Mouse (Mus musculus): Measurements from ENCODE around the gene Smarca4. TPM values are rescaled to one million over a fixed set of nuclear protein-coding genes. Genes with fewer than 3 reads are reported as not detected.
"Not testable (repeated sequence)": the region's sequence is repeated elsewhere in the genome, so short reads cannot be mapped to it uniquely, and the experiment has no call there.

The Smarca4 gene
- total RNA-seq (2022), result 10 to 100 TPM; 78.6 to 92.0 (median 80.9) TPM

DNA sequence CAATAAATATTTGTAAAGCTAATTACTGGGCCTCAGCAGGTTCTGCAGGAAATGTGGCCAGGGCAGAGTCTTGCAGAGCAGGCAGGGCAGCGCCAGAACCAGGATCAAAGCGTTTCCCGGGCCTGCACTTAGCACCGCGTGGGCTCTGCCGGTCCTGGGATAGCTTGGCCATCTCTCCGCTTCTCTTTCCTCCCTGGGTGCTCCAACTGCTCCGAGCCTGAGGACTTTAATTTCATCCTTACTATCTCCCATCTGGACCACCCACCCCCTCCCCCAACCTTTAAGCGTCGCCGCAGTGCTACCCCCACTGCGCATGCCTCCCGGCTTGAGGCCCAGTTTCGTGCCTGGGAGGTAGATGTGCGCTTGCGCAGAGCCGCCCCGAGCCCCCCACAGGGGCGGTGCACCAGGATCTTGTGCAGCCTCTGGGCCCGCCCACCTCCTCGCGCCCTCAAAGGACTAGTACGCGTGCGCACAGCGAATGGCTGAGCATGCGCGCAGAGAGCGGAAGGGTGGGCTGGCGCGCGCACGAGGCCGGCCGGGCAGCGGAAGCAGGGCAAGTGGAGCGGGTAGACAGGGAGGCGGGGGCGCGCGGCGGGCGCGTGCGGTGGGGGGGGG lies at the start of gene Smarca4:
Smarca4 (plus strand) TSS at position 553 of the 615 bp plus-strand sequence.
- DNase-seq, result peak; percentile 99

DNA sequence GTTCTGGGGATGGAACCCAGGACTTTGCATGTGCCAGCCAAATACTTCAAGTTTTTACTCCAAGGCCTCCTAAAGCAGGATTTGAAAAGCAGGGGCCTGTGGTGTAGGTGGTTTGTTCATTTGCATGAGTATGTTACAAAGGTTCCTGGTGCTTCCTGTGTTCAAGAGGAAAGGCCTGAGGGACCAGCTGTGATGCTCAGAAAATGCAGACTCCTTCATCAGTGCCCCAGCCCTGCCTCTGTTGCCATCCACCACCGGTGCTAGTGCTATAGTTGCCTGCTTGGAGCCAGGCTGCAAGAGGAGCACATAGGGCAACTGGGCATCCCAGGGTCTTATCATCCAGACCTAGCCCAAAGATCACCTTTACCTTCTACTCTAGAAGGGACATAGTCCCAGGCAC lies 49.4 kb upstream of the Smarca4 start:
- DNase-seq, result no peak

DNA sequence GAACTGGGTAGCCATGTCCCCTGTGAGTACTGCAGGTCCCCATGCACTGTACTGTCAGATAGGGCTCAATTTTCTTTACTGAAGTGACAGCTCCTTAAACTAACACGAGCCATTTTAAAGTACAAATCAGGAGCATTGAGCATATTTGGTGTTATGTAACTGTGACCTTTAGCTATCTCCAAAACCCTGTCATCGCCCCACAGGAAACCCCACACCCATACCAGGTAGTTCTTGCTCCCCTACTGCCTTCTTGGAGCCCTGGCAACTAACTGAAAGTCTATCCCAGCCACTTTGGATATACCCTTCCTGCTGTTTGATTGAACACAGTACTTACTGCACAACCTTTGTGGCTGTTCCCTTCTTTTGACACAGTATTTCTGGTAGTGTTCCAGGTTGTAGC lies 48.9 kb upstream of the Smarca4 start:
- DNase-seq, result no peak

DNA sequence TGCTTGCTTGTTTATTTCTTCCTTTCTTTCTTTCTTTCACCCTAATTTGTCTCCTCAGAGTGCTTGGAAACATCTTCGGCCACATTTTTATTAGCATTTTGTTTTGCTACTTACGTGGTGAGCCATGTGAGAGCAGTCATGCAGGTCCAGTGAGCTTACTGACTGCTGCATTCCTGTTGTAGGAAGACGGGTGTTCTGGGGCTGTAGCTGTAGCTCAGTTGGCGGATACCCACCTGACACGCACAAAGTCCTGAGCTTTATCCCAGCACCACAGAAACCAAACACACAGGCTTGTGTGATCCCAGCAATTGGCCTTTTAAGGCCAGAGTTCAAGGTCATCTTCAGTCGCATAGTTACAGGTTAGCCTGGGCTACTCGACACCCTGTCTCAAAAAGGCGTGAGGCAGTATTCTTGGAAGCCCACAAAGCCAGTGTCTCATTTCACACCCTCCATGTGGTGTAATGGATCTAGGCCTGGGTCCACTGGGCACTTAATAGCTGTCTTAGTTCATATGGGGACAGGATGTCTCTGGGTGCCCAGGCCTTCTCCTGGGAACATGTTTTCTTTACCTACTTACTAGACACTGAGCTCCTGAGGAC lies 47.2 kb upstream of the Smarca4 start:
- DNase-seq, result no peak

DNA sequence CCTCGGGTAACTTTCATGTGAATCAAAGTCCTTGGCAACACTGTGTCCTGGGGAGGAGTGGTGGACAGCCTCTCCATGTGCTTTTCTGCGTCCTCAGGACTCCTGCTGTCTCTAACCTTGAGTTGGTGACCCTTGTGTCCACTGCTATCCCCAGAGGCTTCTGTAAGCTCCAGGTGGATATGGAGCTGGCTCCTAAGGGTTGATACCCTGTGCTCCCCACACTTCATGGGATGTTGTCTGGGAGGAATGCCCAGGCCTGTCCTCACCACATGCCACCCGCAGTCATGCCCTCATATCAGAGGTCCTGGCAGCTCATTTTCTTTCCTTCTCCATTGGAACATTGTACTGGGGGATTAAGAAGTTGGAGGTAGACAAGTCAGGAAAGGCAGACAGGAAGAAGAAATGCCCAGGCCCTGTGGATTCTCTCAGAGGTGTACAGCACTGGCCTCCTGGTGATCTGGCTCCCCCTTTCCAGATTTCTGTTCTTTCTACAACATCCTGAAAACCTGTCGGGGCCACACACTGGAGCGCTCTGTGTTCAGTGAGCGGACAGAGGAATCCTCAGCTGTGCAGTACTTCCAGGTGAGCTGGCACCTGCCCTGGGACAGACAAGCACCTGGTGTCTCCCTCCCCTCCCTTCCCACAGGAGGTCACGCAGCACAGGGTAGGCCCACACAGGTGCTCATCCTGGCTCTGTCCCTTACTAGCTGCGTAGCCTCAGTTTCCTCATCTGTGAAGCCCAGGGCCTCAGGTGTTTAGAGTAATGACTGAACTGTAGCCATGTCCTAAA lies 41.8 kb upstream of the Smarca4 start:
- no peak for DNase-seq

DNA sequence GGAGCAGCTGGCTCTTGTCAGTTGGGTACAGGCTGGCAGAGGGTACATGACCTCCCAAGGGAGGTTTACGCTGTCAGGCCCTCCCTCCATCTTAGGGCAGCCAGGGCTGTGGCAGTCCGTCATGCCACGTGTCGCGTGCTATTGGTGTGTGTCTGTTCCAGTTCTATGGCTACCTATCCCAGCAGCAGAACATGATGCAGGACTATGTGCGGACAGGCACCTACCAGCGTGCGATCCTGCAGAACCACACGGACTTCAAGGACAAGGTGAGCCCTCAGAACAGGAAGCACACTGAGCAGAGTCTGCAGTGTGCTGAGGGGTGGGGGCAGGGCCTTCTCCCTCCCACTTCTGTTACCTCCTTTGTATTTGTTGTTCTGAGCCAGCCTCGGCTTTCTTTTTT lies 40.7 kb upstream of the Smarca4 start:
- no peak for DNase-seq

DNA sequence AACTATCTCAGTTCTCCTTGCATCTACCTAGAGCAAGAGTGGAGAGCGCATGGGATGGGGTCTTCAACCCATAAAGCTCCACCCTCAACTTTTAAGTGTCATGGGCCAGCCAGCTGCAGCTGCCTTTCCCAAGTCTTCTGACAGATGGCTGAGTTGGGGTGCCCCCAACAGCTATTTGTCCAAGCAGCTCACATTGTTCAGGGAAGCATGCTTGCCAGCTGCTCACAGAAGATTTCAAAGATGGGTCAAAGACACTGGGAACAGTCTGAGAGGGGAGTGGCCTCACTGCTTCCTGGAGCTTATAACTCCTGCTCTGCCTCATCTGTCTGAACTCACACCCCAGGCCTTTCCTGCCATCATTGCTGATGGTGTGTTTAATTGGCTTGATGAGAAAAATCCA lies 39.7 kb upstream of the Smarca4 start:
- DNase-seq, result no peak

DNA sequence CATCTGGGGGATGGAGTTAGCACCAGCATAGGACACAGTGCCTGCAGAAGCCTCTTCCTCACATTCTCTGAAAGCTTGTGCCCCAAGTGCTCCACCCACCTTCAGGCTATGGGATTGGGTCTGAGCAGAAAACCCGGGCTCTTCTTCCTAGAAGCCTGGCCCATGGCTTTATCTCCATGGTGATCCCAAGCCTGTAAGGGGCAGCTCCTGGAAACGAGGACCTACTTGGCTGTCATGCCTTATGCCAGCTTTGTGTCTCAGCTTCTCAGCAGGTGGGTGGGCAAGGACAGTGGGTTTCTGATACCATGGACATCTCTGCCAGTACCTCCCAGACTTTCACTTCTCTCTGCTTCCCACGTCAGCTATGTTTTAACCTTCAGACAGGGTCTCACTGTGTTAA lies 37.7 kb upstream of the Smarca4 start:
- DNase-seq, result no peak

DNA sequence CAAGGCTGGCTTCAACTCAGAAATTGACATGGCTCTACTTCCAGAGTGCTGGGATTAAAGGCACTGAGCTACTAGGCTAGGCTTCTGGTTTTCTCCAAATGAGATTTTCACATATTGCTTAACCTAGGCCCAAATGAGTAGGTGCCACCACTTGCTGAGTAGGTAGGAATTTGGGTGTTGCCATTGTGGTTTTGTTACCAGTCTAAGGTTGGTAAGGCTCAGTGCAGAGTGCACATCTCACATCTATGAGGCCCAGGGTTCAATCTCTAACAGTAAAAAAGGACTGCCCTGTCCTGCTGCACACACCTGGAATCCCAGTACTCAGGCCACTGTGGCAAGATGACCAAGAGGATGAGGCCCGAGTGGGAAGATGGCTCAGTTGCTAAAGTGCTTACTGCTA lies 30.6 kb upstream of the Smarca4 start:
- DNase-seq, result no peak

DNA sequence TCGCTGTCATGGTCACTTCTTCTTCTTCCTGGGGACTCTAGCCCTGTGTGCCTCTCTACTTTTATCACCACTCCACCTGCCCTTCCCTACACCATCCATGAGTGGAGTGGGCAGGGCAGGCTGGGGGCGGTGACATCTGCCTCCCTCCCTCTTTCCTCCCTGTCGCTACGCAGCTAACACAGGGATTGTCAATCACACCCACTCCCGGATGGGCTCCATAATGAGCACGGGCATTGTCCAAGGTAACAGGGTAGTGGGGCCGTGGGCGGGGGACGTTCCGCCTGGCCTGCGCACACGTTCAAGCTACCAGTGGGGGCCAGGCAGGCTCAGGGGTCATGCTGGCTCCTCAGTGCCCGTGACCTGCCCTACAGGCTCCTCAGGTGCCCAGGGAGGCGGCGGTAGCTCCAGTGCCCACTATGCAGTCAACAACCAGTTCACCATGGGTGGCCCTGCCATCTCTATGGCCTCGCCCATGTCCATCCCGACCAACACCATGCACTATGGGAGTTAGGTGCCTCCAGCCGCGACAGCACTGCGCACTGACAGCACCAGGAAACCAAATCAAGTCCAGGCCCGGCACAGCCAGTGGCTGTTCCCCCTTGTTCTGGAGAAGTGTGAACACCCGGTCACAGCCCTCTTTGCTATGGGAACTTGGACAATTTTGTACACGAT lies 28.2 kb upstream of the Smarca4 start:
- DNase-seq, result no peak

DNA sequence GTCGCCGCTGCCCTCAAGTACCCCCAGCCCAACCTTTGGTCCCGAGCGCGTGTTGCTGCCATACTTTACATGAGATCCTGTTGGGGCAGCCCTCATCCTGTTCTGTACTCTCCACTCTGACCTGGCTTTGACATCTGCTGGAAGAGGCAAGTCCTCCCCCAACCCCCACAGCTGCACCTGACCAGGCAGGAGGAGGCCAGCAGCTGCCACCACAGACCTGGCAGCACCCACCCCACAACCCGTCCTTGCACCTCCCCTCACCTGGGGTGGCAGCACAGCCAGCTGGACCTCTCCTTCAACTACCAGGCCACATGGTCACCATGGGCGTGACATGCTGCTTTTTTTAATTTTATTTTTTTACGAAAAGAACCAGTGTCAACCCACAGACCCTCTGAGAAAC lies 27.6 kb upstream of the Smarca4 start:
- no peak for DNase-seq

DNA sequence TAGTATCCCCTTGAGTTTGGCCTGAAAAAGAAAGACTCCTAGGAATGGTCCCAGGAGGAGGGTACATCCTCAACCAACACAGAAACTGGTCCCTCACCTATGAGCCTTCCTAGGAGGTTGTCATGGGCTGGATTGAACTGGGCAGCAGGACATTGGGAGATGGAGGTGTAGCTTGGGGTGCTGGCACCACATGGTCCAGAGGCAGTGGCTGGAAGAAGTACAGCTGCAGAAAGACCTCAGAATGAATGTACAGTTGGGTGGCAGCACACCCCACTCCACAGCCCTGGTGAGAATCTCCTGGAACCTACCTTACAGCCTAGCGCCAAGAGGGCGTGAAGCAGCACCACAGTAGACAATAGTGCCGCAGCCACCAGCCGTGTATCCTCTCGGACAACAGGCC lies 26.4 kb upstream of the Smarca4 start:
- DNase-seq, result no peak

DNA sequence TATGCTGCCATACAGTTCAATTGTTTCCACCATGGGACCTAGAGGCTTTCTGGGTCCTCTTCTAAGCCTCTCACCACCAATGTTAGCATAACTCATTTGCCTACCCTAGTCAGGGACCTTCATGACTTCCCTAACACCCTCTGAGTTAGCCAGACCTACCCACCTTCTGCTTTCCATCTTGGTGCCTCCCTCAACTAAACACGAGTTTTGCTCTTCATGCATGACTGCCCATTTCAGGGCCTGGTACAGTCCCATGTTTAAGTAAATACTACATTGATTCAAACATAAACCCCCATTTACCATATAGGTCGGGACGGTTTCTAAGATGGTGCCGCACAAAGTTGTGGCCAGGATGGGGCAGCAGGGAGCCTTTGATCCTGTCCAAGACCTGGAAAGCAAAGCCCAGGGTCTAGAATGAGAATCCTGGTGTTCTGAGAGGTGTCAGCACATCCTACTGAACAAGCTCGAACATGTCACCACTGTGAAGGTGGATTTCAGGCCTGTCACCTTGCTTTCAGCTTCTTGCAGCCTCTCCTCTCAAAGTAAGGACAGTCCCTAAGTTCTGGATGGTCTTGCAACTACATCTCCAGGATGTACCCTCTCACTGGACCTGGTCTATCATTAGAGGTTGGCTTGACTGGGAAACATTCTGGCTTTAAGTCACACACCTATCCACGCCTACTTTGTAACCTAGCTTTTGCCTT lies 24.7 kb upstream of the Smarca4 start:
- DNase-seq, result no peak

DNA sequence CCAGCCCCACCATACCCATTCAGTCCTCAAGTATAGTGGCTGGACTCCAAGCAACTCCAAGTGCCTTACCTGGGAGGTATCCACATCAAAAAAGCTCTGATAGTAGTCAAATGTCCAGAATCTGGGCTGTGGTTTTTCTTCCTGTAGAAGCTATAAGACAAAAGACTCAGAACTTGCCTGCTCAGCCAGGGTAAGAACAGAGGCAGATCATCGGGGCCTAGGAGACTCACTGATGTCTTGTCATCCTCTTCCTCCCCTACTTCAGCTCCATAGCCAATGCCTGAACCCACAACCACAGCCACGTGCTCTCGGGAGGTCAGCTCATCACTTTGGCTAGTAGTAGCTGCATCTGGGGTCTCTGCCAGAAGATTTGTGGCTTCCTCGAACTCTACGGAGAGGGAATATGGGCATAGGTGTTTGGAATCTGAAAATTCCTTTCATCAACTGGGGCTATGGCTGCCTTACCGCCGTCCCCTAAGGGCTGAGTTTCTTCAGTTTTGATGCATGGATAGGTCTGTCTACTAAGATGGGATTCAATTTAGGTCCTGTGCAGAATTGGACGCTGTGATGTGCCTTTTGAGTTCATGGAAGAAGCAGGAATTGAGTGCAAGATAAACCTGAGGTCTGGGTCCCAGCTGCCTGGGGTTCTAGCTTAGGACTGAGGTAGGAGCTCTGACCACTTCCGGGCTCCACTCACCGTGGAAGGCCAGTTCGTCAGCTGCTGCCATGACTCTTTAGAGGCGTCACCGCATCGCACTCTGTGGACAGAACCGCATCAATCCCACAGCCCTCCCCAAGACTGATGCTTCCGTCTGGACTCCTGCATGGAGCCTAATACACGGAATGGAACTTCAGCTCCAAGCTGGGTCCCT lies 23.9 kb upstream of the Smarca4 start:
- no peak for DNase-seq

DNA sequence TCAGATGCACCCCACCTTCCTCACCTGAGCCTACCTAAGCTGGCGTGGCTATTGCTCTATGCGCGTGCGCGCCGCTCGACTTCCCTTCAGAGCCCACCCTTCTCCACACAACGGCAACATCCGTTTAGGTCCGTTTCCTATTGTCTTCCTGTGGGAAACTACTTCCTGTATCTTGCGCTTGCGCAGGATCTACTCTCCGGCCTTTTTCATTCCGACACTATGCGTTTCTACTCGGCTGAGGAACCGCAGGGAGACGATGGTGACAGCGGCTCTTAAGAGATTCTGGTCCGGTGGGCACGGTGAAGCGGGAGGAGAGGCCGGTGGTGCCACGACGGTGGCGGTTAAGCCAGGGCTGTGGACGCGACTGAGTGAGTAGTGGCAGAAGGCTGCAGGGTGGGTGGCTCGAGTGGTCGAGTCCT lies 23.3 kb upstream of the Smarca4 start, which contains the start of the genes Timm29 and Yipf2:
Timm29 (plus strand) TSS at position 20 of the 419 bp plus-strand sequence.
Yipf2 (minus strand) TSS at position 126 of the 419 bp plus-strand sequence.
- peak; percentile 88 for DNase-seq

DNA sequence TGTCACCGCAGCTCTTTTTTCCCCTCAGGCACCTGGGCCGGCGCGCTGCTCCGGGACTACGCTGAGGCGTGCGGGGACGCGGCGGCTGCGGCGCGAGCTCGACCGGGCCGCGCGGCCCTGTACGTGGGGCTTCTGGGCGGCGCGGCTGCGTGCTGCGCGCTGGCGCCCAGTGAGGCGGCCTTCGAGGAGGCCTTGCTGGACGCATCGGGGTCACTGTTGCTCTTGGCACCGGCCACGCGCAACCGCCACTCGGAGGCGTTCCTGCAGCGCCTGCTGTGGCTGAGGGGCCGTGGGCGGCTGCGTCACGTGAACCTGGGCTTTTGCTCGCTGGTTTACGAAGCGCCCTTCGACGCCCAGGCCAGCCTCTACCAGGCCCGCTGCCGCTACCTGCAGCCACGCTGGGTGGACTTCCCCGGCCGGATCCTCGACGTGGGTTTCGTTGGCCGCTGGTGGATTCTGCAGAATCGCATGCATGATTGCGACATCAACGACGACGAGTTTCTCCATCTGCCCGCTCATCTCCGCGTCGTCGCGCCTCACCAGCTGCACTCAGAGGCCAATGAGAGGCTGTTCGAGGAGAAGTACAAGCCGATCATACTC lies 22.7 kb upstream of the Smarca4 start:
- DNase-seq, result peak; percentile 65

DNA sequence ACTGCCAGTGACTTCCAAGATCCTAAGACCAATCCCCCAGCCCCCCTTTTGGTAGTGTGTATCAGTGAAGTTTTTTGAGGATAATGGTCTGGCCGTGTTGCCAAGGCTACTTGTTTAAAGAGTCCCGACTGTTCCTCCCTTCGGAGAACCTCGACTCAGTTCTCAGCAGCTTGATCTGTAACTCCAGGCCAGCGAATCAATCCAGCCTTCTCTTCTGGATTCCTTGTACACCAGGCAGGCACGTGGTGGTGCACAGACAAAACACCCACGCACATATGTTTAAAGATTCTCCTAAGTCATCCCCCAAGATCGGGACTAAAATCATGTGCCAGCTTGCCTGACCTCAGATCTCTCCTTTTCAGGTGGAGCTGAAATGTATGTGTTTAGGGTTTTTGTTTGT lies 21.6 kb upstream of the Smarca4 start:
- DNase-seq, result not testable (repeated sequence)

DNA sequence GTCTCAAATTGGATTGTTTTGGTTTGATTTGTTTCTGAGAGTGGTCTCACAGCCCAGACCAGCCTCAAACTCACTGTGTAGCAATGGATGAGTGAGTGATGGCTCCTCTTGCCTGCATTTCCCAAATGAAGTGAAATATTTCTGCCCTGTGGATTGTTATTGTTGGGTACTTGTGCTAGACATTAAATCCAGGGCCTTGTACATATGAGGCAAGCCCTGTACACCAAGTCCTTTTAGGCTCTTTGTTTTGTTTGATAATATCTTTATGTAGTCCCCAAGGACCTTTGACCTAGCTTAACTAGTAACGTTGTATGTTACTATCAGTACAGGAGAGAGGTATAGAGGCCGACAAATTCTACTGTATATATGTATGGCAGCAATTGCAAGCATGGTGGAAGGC lies 21.1 kb upstream of the Smarca4 start:
- DNase-seq, result no peak

DNA sequence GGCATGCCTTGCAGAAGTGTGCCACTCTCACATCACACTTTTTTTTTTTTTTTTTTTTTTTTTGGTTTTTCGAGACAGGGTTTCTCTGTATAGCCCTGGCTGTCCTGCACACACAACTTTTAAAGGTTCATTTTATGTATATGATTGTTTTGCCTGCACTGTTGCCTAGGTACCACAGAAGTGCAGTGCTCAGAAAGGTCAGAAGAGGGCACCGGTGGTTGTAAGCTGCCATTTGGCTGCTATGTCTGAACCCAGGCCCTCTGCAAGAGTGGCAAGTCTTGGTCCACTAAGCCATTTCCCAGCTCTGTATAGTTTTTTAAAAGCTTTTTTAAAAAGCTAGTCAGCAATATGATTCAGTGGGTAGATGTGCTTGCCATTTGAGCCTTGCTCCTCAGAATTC lies 17.8 kb upstream of the Smarca4 start:
- DNase-seq, result no peak

DNA sequence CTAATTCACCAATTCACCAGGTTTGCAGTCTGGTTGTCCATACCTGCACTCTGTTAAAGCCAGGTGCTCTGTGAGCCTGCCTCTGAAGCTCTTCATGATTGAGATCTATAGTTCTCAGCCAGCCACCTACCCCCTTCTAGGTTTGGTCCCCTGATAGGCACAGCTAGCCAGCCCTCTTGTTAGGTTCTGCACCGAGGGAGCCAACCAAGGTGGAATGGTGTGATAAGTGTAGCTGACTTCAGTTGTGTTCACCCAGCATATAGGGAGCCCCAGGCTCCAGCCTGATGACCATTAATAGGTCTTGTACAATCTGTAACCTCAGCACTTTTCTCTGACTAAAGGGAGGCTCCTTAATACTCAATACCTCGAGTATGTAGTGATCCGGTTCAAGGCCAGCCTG lies 15.8 kb upstream of the Smarca4 start:
- DNase-seq, result no peak

DNA sequence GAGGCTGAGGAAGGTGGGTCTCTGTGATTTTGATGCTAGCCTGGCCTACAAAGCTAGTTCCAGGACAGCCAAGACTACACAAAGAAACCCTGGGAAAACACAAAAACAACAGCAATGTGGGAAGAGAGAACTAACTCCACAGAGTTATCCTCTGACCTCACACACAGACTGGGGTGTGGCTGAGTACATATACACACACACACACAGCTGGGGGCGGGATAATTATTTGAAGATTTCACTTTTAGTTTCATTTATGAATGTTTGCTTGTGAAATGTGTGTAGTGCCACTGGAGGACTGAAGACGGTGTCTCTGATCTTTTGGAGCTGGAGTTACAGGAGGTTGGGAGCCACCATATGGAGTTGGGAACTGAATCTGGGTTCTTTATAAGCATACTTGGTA lies 14.9 kb upstream of the Smarca4 start:
- no peak for DNase-seq
